Mouse (Mus musculus) retina, adult 2 months (tissue): Measurements from ENCODE around the gene Prss53.
"Not testable (repeated sequence)": the region's sequence is repeated elsewhere in the genome, so short reads cannot be mapped to it uniquely, and the experiment has no call there.

ENCODE experiments used
- DNase-seq: peaks from one replicate; pipeline ENCODE4 v3.0.0-alpha.2; 2012; ENCODE audit warnings: low read depth, low spot score

Prss53 gene

GRCm38 (mm10) chr7:127875627-127876001 lies 15.2 kb downstream of the Prss53 start:
- DNase-seq: peak; percentile 64

DNA sequence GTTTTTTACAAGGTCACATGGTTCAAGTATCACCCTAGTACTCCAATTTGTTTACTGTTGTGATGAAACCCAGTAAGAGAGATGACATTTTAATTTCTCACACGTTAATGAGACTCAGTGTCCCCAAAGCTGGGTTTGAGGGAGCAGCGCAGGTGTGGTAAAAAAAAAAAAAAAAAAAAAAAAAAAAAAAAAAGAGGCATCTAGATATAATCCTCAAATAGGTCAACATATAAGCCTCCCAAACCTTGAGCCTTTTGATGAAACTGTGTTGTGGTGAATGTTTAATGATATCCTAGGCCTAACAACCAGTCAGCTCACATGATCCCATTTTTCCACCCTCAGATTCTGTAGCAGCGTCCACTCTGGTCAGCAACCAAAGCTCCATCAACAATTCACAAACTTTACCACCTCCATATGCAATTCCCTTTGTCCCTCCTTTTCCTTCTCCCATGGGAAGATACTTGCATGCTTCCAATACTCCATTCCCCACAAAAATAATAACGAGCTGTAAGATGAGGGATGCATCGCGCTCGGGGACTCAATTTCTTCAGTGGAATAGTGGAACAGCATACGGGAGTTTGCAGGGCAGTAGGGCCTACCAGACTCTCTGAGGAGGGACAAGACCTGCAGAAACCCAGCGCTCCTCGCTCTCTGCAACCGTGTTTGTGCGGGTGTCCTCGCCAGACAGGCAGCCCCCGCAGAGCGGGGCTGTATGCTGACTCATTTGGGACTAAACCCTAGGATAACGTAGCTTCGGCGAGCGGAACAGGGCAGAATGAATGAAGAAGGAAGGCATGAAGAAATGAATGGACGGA lies 15.8 kb downstream of the Prss53 start:
- no peak for DNase-seq

DNA sequence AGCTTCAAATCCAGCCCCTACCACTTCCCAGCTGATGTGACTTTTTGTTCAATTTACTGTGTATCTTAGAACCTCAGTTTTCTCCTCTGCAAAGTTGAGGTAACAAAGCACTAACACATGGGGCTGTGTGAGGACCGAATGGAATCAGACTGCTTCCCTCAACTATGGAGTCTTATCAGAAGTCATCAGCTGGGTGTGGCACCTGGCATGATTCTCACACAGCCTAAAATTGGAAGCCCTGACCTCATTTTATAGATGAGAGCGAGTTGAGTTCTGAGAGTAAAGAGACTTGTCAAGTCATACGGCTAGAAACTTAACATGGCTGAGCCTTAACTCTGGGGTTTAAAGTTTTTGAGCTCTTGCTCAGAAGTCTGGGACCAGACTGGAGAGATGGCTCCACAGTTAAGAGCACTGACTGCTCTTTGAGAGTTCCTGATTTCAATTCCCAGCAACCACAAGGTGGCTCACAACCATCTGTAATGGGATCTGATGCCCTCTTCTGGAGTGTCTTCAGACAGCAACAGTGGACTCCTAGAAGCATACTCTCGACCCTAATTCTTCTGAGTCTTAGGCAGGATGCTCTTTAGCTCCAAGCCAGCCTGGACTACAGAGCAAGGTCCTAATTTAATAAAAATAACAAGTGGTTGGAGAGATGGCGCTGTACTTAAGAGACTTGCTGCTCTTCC lies 20.5 kb downstream of the Prss53 start:
- no peak for DNase-seq

DNA sequence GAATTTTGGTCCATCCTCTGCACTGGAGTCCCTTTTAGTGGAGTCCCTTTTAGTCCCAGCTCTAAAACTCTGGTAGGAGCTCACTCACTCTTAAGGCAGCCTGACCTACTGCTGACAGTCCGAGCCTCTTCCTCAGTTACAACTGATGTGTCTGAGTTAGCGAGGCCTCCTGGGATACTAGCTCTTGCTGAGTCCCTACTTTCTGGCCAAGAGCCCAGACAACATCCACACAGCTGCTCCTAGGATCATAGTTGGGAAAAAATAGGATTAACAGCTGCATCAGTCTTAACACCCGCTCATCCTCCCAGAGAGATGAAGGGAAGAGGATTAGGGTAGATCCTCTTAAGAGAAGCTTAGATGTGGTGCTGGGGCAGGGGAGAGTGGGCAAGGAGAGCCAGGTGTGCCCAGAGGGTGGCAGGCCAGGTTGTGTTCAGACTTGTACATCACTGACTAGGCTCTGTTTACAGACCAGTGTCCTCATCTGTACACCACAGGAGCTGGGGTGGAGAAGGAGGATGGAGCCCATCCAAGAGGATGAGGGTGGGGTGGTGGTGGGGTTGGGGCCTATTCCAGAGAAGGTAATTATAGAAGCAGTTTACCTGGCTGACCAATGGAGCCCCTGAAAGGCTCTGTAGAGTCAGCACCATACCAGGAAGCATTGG lies 21.5 kb downstream of the Prss53 start:
- peak; percentile 77 for DNase-seq

DNA sequence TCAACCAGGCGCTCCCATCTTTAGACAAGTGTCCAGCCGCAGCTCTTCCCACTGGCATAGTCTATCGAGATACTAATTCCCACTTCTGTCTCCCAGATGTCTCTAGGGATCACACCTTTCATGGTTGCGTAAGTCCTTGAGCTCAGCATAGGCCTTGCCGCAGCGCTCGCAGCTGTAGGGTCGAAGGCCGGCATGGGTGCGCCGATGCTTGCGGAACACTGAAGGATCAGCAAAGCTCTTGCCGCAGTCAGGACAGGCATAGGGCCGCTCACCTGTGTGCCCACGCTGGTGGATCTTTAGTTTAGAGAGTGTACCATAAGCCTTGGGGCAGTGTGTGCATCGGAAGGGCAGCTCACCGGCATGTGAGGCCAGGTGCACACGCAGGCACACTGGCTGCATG lies 23.1 kb downstream of the Prss53 start:
- no peak for DNase-seq

GRCm38 (mm10) chr7:127866434-127866833 lies 24.3 kb downstream of the Prss53 start:
- DNase-seq: no peak

DNA sequence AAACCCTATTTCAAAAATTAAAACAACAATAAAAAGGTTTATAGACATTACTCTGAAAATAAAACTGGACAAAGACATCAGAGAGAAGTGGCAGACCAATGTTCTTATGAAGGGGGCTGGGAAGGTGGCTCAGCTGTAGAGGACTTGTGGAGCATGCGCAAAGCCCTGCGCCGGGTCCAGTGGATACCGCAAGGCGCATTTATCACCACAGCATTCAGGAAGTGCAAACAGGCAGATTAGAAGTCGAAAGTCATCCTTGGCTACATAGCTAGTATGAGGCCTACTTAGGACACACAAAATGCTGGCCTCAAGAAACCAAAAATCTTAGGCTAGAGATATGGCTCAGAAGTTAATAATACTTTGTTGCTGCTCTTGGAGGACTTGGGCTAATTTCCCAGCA lies 32.5 kb downstream of the Prss53 start:
- DNase-seq: no peak

GRCm38 (mm10) chr7:127850906-127851305 lies 39.9 kb downstream of the Prss53 start:
- no peak for DNase-seq

- no peak for DNase-seq
Observed at GRCm38 (mm10) chr7:127849973-127850875, 40.5 kb downstream of the Prss53 start.

DNA sequence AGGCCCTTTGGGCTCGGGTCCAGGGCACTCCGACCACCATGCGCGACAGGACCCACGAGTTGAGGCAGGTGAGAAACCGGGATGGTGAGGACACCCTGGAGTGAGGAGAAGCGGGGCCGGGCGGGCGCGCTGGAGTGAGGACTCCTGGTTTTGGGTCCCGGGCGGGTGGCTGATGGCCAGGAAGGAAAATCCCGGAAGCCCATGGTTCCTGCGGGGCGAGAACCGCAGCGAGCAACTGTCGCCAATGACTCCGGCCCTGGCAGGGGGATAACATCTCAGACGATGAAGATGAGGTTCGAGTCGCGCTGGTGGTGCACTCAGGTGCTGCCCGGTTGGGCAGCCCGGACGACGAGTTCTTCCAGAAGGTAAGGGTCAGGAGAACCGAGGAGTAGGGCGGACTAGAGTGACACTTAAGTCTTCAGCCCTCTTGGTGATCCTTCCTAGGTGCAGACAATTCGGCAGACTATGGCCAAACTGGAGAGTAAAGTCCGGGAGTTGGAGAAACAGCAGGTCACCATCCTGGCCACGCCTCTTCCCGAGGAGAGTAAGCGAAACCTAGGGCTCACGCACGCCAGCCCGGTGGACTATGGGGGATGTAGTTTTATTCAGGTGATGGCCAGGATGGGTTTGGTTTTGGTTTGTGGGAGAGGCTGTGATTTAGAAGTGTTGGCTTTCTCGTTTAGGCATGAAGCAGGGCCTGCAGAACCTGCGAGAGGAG lies 48.6 kb downstream of the Prss53 start:
- peak; percentile 54 for DNase-seq

DNA sequence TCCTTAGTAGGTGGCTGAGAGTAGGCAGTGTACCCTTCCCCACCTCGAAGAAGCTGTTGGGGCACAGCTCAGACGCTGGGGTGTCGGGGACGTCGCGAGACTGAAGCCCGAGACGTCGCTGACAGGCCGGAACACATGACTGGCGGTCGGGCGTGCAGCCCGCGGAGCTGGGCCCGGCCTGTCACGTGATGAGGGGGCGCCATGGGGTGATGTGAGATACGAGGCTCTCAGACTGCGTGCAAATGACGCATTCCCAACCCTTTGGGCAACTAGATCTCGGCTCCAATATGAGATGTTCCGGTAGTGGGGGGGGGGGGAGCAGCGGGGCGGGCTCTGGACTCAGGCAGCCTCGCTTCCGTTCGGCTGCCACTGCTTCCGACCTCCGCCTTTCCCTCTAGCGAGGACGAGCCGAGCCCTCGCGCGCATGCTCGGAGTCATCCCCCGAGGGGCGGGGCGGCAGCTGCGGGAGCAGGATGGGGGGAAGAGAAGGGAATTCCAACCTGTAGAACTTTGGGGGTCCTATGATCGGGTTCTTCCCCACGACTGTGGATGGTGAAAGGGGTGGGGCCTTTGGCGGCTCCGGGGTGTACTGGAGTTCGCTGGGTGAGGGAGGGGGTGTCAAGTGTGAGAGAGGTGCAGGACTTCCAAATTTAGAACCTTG lies 49.3 kb downstream of the Prss53 start:
- peak; percentile 74 for DNase-seq

- DNase-seq: no peak
Observed at GRCm38 (mm10) chr7:127840886-127841285, 49.9 kb downstream of the Prss53 start.

- not testable (repeated sequence) for DNase-seq
Observed at GRCm38 (mm10) chr7:127840031-127840430, 50.7 kb downstream of the Prss53 start.

DNA sequence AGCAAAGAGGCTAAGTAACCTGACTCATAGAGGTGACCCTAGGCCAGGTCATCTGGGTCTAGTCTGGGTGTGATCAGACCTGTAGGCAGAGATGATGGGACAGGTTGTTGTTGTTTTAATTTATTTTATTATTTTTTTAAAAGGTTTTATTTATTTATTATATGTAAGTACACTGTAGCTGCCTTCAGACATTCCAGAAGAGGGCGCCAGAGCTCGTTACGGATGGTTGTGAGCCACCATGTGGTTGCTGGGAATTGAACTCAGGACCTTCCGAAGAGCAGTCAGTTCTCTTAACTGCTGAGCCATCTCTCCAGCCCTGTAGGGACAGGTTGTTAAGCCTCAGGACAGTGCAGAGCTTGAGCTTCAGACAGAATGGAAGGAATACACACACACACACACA lies 52.9 kb downstream of the Prss53 start:
- not testable (repeated sequence) for DNase-seq

DNA sequence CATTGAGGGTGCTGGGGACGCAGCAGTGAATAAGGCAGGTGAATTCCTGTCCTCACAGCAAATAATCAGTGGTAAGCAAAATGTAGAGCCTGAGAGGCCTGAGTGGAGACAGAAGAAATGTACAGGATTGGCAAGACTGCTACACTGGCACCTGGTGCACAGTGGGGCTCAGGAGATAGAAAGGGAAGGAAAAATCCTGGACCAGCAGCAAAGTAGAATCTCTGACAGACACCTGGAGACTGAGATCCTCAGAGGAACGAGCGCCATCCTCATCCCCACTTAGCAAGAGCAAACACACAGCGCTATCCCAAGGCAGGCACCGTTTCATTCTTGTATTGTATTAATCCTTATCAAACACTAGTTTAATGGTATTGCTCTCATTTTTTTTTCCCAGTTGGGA lies 53.3 kb downstream of the Prss53 start:
- DNase-seq: no peak
